Mouse (Mus musculus): ENCODE results near the gene Abhd14a. TPM values are rescaled to one million over a fixed set of nuclear protein-coding genes. Genes with fewer than 3 reads are reported as not detected.

Gene Abhd14a
- total RNA-seq, 2 experiments from 2014 or later: 36.8 to 38.3 TPM

DNA sequence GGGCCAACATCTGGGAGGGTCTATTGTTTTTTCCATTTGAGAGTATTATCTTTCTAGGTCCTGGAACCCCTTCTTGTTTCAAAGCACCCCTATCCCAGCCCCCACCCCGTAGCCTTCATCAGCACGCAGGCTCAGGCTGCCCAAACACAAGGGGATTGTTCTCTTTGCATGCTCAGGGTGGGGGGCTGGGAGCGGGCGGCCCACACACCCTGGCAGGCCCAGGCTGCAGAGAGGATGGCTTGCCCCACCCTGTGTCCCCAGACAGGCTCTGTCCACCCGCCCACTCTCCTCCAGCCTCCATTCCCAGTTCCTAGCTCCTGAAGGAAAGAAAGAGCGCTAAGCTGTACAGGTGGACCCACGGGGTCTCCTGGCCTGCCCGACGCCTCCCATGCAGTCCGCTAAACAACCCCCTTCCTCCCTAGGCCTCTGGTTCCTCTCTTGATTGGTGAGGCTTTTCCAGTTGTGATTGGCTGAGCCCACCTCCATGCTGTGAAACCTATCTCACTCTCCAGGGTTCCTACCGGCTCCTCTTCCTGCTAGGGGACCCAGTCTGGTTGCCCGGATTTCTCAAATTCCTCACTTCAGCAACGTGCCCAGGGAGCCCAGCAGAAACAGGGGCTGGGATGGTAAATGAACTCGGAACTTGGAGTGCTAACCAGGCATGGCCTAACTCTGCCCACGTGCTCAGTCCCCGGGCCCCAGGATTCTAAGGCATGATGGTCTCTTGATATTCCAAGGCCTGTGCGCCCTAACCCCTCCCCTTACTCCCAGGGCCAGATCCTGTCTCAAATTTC, 7.6 kb upstream of the Abhd14a start:
- intact Hi-C loops (cut with DNase I): no loop called here
- peak in 1 of 2 experiments; percentile 47 for DNase-seq (ENCODE audit: low spot score in 2 of 2)

DNA sequence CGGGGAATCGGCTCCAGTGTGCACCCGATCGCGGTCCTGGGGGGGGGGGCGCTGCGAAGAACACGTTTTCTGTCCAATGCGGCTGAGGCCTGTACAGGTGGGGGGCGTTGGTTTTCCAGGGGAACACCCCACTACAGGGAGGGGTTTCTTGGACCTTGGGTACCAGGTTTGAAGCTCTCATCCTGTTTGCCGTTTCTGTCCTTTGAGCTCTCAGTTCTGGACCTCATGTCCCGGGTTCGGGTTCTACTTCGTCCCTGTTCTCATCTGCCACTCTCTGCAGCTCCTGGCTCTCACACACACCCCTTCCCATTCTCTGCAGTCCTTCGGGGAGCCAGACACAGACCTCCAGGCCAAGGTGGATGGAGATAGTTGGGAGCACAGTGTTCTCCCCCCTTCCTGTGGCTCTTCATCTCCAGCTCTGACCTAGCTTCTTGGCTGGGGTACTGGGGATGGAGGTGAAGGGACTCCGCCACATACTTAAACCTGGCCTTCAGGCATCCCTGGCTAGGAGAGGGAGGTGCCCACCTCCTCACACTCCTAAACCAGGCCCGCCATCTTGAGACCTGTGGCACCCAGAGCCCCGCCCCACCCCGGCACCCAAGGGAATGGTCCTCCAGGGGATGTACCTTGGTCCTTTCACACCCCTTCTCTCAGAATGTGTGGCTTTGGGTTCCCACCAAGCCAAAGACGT, 6.7 kb upstream of the Abhd14a start:
- DNase-seq (ENCODE audit: low spot score in 2 of 2): no peak
- intact Hi-C loops (cut with DNase I): no loop called here

DNA sequence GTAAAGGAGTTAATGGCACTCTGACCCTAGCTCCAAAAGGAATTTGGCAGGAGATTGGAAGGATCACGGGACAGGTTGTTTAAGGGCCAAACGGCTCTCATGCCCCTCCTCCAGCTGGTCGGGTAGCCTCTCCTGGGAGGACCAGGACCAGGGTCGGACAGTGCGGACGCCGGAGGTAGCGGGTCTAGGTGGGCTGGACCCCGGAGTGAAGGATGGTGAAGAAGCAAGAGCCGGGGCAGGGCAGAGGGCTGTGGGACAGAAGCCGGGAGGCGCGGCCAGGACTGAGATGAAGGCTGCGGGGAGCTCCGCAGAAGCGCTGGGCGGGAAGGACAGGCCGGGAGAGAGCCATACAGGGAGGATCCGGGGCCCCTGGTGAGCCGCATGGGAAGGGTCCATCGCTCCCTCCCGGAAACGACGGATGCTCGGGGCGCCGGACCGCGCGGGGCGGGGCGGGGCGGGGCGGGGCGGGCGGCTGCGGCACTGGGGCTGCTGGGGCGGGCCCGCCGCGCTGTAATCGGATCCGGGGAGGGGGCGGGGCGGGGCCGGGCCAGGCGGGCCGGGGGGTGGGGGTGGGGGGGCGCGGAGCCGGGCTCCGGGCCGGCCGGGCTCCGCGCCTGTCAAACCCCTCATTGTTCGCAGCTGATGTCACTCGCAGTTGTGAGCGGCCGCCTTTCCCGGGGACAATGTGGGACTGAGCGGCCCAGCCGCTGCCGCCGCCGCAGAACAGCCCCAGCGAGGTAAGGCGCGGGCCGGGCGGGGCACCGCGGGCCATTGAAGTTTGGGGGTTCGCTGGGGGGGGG, 6.0 kb upstream of the Abhd14a start, which contains the start of gene Pcbp4:
Pcbp4 (plus strand) TSS at position 21 of the 800 bp plus-strand sequence.
- DNase-seq (ENCODE audit: low spot score in 2 of 2): peak; percentile 55 to 60
- intact Hi-C loops (cut with DNase I): no loop called here

DNA sequence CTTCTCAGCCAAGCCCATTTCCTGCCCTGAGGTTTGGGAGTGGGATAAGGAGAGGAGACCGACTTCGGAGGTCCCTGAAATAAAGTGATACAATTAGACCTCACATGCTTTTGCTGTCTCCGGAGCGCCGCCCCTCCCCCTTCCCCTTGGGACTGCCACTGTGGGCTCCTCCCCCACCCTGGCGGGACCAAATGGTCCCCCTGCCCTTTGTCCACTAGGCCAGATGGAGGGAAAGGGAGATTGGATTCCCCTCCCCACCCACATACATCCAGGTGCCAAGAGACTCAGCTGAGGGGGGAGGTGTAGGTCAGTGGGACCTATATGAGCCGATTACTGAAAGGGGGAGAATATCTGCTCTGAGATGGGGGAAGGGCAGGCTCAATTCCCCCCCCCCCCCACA, 5.3 kb upstream of the Abhd14a start:
- no peak for DNase-seq (ENCODE audit: low spot score in 2 of 2)
- intact Hi-C loops (cut with DNase I): no loop called here

DNA sequence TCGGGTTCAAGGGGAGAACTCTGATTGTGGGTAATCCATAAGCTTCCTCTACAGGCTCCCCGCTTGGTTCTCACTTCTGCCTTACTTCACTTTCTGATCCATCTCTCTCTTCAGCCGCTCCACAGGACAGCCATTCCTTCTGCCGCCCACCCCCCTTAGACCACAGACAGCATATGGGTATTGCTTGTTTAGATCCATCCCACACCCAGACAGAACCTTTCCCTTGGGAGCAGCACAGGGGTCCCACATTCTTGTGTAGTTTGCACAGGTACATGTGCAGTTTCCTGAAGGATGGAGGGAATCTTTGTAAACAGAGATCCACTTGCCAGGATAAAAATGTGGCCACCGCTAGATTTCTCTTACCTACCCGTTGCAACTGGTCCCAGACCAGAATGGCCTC, 4.9 kb upstream of the Abhd14a start:
- no peak for DNase-seq (ENCODE audit: low spot score in 2 of 2)
- intact Hi-C loops (cut with DNase I): no loop called here

DNA sequence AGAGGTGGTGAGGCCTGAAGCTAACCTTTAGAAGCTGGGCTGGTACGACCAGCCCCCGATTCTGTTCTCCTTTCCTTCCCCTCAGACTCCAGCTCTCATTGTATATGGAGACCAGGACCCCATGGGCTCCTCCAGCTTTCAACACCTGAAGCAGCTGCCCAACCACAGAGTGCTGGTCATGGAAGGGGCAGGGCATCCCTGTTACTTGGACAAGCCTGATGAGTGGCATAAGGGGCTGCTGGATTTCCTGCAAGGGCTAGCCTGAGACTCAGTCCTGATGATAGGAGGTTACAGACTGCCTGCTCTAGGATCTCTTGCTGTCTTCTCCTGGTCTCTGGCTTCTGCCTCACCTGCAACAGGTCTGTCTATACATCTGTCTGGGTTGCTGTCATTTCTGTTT, 4.4 kb upstream of the Abhd14a start:
- no peak for DNase-seq (ENCODE audit: low spot score in 2 of 2)
- intact Hi-C loops (cut with DNase I): no loop called here

DNA sequence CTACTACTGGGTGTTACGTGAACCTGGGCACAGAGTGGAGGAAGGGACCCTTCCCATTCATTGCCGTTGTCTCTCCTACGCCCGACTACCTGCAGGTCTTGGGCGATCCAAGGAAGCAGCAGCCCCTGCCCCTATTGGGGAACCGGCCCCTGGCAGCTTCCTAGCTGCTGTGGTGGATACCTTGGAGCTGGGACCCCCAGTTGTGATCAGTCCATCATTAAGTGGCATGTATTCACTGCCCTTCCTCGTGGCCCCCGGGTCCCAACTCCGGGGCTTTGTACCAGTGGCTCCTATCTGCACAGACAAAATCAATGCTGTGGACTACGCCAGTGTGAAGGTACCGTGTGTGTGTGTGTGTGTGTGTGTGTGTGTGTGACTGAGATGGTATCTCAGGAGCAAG, 3.8 kb upstream of the Abhd14a start:
- no peak for DNase-seq (ENCODE audit: low spot score in 2 of 2)
- intact Hi-C loops (cut with DNase I): no loop called here

DNA sequence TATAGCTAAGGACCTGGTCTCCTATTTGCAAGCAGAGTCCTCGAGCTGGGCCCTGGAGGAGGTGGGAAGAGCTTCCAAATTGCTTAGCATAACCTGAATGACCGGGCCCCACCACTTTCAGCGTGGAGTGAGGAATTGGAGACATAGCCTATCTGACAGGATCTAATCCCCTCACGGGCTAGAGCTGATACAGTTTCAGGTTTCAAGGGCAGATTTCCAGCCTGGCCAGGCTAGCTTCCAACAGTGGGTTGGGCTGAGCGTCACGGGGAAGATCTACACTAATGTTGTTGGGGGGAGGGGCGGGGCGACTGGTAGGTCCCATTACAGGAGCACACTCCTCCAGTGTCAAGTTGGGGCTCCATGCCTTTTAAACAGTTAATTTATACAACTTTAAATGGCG, 3.2 kb upstream of the Abhd14a start:
- no peak for DNase-seq (ENCODE audit: low spot score in 2 of 2)
- intact Hi-C loops (cut with DNase I): no loop called here

DNA sequence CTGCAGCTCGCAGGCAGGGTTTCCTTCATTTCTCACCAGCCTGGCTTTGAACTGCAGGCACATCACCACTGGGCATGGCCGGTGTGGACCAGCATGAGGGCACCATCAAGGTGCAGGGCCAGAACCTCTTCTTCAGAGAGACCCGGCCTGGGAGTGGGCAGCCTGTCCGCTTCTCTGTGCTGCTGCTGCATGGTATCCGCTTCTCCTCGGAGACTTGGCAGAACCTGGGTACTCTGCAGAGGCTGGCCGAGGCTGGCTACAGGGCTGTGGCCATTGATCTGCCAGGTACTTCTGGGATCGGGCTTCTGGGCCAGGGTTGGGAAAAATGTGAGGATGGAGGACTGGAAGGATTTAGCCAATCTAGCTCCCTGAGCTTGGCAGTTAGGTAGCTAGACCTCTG, 2.5 kb upstream of the Abhd14a start:
- intact Hi-C loops (cut with DNase I): loop anchor here (2.0 kb wide), 1 partner anchor 27 kb away; the partner anchor contains the start of gene Parp3
- DNase-seq (ENCODE audit: low spot score in 2 of 2): no peak

DNA sequence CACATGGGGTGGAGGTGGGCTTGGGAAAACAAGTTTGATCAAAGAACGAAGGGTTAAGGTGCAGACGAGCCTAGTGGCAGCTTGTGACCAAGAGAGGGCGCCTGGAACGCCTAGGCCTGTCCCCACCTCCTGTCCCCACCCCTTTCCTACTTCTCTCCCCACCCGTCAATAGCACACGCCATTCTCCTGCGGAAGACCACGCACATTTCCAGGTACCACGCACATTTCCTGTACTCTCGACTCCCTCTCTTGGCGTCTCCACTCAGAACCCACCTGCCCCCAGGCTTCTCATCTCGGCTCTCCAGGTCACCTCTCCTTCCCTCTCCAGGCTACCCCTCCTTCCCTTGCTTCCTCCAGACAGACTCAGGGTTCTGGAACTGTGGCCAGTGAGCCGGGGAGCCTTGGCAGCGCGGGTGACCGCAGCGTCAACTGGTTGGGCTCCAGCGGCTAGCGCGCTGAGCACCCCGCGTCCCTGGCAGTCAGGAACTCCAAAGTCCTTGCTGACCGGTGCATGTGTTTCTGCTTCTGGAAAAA, 1.1 kb upstream of the Abhd14a start:
- peak; percentile 72 to 74 for DNase-seq (ENCODE audit: low spot score in 2 of 2)
- intact Hi-C loops (cut with DNase I): loop anchor here (2.0 kb wide), 1 partner anchor 28 kb away; the partner anchor contains the start of gene Parp3

DNA sequence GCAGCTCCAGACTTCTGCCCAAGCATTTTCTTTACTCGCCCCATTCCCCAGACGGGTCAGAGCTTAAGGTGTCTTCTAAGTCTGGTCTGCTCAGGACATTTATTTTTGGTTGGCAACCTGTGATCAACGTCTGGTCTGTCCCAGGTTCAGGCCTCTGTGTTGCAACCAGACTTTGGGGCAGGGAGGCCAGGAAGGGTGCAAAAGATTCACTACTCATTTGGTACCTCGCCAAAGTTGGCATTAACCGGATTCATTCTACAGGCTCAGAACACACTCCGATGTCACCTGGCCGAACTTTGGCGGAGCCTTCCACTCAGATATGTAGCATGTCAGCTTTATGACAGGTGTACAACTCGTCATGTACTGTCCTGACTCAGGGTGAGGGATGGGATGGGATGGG, 473 bp upstream of the Abhd14a start:
- intact Hi-C loops (cut with DNase I): loop anchor here (2.0 kb wide), 1 partner anchor 29 kb away; the partner anchor contains the start of gene Parp3
- no peak for DNase-seq (ENCODE audit: low spot score in 2 of 2)

DNA sequence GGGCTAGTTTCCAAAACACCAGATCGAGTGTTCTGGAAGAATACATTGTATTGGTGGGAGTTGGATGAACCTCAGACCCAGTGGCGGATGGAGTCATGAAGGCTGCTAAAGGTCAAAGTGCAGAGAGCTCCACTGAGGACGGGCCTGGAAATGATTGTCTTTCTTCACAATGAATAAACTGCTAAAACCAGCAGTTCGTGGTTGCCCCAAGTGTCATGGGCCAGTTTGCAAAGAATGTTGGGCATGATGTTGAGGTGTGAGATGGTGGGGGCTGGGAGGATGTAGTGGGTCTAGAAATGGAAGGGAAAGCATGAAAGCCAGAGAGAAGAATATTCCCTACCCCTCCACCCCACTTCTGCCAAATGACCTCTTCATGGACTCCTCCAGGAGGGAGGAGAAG, 2.6 kb downstream of the Abhd14a start:
- intact Hi-C loops (cut with DNase I): no loop called here
- DNase-seq (ENCODE audit: low spot score in 2 of 2): no peak

DNA sequence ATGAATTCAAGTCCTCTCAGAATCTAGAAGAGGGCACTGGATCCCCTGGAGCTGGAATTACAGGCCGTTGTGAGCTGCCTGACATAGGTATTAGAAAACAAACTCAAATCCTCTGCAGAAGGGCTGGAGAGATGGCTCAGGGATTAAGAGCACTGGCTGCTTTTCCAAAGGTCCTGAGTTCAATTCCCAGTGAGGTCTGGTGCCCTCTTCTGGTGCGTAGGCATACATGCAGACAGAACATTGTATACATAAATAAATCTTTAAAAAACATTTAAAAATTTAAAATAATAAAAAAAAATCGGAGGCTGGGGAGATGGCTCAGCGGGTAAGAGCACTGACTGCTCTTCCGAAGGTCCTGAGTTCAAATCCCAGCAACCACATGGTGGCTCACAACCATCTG, 4.8 kb downstream of the Abhd14a start:
- no peak for DNase-seq (ENCODE audit: low spot score in 2 of 2)
- intact Hi-C loops (cut with DNase I): no loop called here

DNA sequence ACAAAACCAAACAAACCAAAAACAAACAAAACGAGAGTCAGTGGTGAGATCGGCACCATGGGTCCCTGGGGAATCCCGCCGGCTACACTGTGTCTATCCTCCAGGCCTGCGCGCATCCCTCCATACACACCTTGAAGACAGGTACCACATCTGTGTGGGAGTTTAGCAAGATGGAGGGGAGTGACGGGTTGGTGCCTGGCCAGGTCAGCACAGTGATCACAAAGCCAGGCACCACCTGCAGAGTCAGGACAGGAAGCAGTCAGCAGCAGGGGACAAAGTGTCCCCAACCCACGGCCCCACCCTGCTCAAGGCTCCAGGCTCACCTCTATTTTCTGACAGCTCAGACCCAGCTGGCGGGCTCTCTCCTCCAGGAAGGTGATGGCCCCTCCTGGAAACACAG, 10.9 kb downstream of the Abhd14a start:
- DNase-seq (ENCODE audit: low spot score in 2 of 2): no peak
- intact Hi-C loops (cut with DNase I): no loop called here

DNA sequence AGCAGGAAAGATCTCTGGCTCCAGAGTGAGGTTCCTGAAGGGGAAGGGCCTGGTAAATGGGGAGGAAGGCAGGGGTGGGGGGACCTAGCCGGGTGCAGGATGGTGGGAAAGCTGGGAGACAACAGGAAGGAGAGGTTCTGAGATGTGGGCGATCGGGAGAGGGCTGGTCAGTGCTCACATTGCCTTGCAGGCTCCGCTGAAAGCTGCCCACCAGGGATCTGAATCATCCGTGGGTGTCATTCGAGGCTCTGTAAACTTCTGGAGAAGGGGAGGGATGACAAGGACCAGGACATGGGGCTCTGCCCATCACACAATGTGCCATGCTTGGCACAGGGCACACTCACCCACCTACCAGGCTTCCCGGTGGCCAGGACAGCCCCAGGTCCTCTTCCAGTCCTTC, 14.1 kb downstream of the Abhd14a start:
- intact Hi-C loops (cut with DNase I): no loop called here
- DNase-seq (ENCODE audit: low spot score in 2 of 2): no peak

DNA sequence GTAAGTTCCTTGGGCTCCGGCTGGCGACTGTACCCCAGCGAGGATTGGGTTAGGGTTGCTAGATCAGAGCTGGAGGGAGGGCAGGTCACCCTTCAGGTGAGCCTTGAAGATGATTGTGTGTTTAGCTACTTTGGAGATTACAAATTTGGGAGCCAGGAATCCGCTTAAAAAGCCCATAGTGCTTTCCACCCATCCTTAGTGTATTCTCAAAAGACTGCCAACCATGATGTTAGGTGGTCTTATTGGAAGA, 17.5 kb downstream of the Abhd14a start:
- intact Hi-C loops (cut with DNase I): no loop called here
- no peak for DNase-seq (ENCODE audit: low spot score in 2 of 2)

DNA sequence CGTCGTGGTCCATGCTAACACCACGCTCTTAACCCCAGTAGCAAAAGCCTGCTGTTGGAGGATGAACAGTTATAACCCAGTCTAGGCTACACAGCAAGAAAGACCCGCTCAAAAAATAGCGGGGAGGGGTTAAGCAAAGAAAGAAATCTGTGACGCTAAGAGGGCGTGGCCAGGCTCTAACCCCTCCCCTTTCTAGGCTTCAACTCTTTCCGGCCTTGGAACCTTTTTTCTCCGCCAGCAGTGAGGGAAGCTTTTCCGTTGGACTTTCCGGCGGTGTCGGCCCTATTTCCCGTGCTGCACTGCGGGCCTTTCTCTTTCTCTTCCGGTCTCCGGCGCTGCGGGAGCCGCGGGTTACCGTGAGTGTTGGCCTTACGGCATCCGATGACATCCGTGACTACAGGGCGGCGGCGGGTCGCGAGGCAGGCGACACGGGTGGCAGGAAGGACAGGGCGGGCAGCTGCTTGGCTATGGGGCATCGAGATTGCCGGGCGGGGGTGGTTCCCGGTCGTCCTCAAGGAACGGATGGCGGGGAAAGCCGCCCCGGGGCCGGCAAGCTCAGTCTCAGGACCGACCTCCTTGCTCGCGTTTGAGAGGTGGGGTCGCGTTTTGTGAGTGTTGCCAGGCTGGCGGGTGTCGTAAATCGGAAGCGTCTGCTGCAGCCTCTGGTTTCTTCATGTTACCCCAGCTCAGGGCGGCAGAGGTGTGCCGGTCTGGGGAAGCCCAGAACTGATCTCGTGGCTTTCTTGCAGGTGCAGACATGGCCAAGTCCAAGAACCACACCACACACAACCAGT, 18.1 kb downstream of the Abhd14a start, which contains the start of gene Rpl29:
Rpl29 (plus strand) TSS at position 234 of the 794 bp plus-strand sequence.
- intact Hi-C loops (cut with DNase I): loop anchor here (2.0 kb wide), 1 partner anchor 47 kb away; the partner anchor contains the start of gene Parp3
- peak; percentile 93 for DNase-seq (ENCODE audit: low spot score in 2 of 2)

DNA sequence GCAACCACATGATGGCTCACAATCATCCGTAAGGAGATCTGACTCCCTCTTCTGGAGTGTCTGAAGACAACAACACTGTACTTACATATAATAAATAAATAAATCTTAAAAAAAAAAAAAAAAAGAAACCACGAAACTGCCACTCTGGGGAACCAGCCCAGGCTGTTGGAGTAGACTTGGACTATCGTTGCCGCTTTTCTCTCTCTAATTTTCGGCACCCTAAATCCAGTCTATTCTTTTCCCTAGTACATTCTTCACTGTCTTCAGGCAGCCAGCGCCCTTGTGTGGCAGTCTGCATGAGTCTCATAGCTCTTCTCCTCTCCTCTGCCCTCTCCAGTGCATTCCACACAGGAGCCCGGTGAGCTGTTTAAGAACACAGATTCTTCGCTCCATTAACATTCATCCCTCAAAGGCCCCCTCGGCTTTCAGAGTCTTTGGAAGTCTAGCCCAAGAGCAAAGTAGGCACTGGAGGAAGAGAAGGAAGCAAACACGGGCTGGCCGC, 18.7 kb downstream of the Abhd14a start:
- DNase-seq (ENCODE audit: low spot score in 2 of 2): peak in 1 of 2 experiments; percentile 38
- intact Hi-C loops (cut with DNase I): loop anchor here (2.0 kb wide), 1 partner anchor 48 kb away; the partner anchor contains the start of gene Parp3

DNA sequence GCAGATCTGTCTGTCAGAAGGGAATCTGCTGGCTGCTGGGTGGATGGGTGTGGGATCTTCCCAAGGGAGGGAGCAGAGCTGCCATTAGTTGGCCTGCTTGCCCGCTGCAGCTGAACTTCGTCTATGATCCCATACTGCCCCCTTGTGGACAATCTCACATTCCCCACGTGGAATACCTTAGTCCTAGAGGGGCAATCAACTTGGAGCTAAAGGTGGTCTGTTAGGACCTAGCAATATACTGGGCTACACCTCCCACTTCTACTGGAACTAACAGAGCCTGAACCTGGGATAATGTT, 25.7 kb downstream of the Abhd14a start:
- intact Hi-C loops (cut with DNase I): loop anchor here (1.0 kb wide), 2 partner anchors 116 to 133 kb away; no protein-coding TSS in a partner anchor
- DNase-seq (ENCODE audit: low spot score in 2 of 2): peak; percentile 80 to 88

All from left cerebral cortex, postnatal 36 days (tissue).